ENCODE assay signal across 21 mouse cellular contexts in genomic region chr3:71103550-71103949, GRCm38 (mm10).
DNase-seq lines count a peak whose midpoint lies in the region; ATAC-seq and TF ChIP-seq lines count a peak whose summit lies in the region.
"Had no signal": no experiment of that assay in that cellular context is flagged by ENCODE, and none has a peak within 500 bp of the region (broad histone marks: within the 10 kb centered on the region; RNA-seq: fewer than 3 reads in every experiment).

No protein-coding gene starts in this region.

- no peak overlapping the region for H3K9ac ChIP-seq in hindbrain, postnatal 0 days (replicated peaks; ENCODE audit: low read length)
- no peak overlapping the region for H3K9ac ChIP-seq in hindbrain, embryonic 11.5 days (ENCODE audit: low read depth, low read length)
- H3K9ac ChIP-seq in midbrain, embryonic 13.5 days (replicated peaks) = no peak overlapping the region
- no peak overlapping the region for H3K9ac ChIP-seq in midbrain, embryonic 16.5 days (ENCODE audit: low read depth, low read length)
- H3K9ac ChIP-seq: embryonic facial prominence, embryonic 12.5 days; embryonic facial prominence, embryonic 15.5 days; forebrain, postnatal 0 days; hindbrain, embryonic 13.5 days had no signal

- DNase-seq in hindbrain, postnatal 0 days (ENCODE audit: low spot score) = peak; percentile 18
- no peak for DNase-seq in hindbrain, embryonic 11.5 days (ENCODE audit: low spot score)
- peak; percentile 24 for DNase-seq in retina, postnatal 1 day
- no peak for DNase-seq in c-Kit-positive CD71-positive TER-119-positive erythroid progenitor cells, embryonic 14.5 days (ENCODE audit: low spot score)
- DNase-seq: adrenal gland, postnatal 10 days; cerebellum, adult 2 months; cerebellum, adult 9-11 months; cerebellum, postnatal 25 days; forebrain, postnatal 0 days; gastrocnemius, adult 2 months; gastrocnemius, postnatal 14 days; heart, adult 11 months had no signal

- H3K4me2 ChIP-seq in hindbrain, postnatal 0 days (ENCODE audit: low read depth, low read length) = no peak overlapping the region
- no peak overlapping the region for H3K4me2 ChIP-seq in hindbrain, embryonic 11.5 days (replicated peaks; ENCODE audit: low read depth, low read length)
- H3K4me2 ChIP-seq in midbrain, embryonic 13.5 days (replicated peaks) = no peak overlapping the region
- H3K4me2 ChIP-seq in midbrain, embryonic 16.5 days (ENCODE audit: low read length) = no peak overlapping the region
- H3K4me2 ChIP-seq: embryonic facial prominence, embryonic 12.5 days; embryonic facial prominence, embryonic 15.5 days; heart, embryonic 11.5 days; hindbrain, embryonic 13.5 days had no signal

- H3K27me3 ChIP-seq in hindbrain, postnatal 0 days (ENCODE audit: insufficient read depth, low read length) = no peaks in the 10 kb centered on the region
- H3K27me3 ChIP-seq in hindbrain, embryonic 11.5 days (ENCODE audit: control insufficient read depth, insufficient read depth, low read length) = no peaks in the 10 kb centered on the region
- H3K27me3 ChIP-seq in midbrain, embryonic 13.5 days = no peaks in the 10 kb centered on the region
- no peaks in the 10 kb centered on the region for H3K27me3 ChIP-seq in midbrain, embryonic 16.5 days (ENCODE audit: control insufficient read depth, insufficient read depth, low read depth, low read length)
- H3K27me3 ChIP-seq: embryonic facial prominence, embryonic 12.5 days; embryonic facial prominence, embryonic 15.5 days; hindbrain, embryonic 13.5 days had no signal

- no peak overlapping the region for H3K27ac ChIP-seq in hindbrain, postnatal 0 days
- no peak overlapping the region for H3K27ac ChIP-seq in hindbrain, embryonic 11.5 days (ENCODE audit: low read depth, low read length)
- peak overlapping the region; percentile 11; the same call in 1 of the 2 replicates for H3K27ac ChIP-seq in midbrain, embryonic 13.5 days
- H3K27ac ChIP-seq in midbrain, embryonic 16.5 days (ENCODE audit: low read length) = no peak overlapping the region
- H3K27ac ChIP-seq: embryonic facial prominence, embryonic 12.5 days; embryonic facial prominence, embryonic 15.5 days; gastrocnemius, adult 2 months; hindbrain, embryonic 13.5 days had no signal

- no peaks in the 10 kb centered on the region for H3K9me3 ChIP-seq in hindbrain, postnatal 0 days (ENCODE audit: low read length)
- H3K9me3 ChIP-seq in hindbrain, embryonic 11.5 days (ENCODE audit: control insufficient read depth, low read length) = no peaks in the 10 kb centered on the region
- no peaks in the 10 kb centered on the region for H3K9me3 ChIP-seq in midbrain, embryonic 13.5 days
- H3K9me3 ChIP-seq in midbrain, embryonic 16.5 days (replicated peaks; ENCODE audit: control insufficient read depth, low read length, poor library complexity, severe bottlenecking) = no peaks in the 10 kb centered on the region
- H3K9me3 ChIP-seq: embryonic facial prominence, embryonic 12.5 days; embryonic facial prominence, embryonic 15.5 days; hindbrain, embryonic 13.5 days had no signal

- H3K36me3 ChIP-seq in hindbrain, postnatal 0 days (ENCODE audit: insufficient read depth, low read length) = no peaks in the 10 kb centered on the region
- H3K36me3 ChIP-seq in hindbrain, embryonic 11.5 days (ENCODE audit: control insufficient read depth, insufficient read depth, low read length) = no peaks in the 10 kb centered on the region
- no peaks in the 10 kb centered on the region for H3K36me3 ChIP-seq in midbrain, embryonic 13.5 days
- H3K36me3 ChIP-seq in midbrain, embryonic 16.5 days (ENCODE audit: control insufficient read depth, insufficient read depth, low read length) = no peaks in the 10 kb centered on the region
- H3K36me3 ChIP-seq: embryonic facial prominence, embryonic 12.5 days; embryonic facial prominence, embryonic 15.5 days; hindbrain, embryonic 13.5 days had no signal

- 75% methylated on average over 6 of the region's 6 CpGs for WGBS in hindbrain, postnatal 0 days
- 77% methylated on average over 6 of the region's 6 CpGs for WGBS in hindbrain, embryonic 11.5 days
- WGBS in midbrain, embryonic 13.5 days = 69% methylated on average over 6 of the region's 6 CpGs
- WGBS in midbrain, embryonic 16.5 days = 68% methylated on average over 6 of the region's 6 CpGs

- H3K4me3 ChIP-seq in hindbrain, postnatal 0 days (ENCODE audit: low read length) = no peak overlapping the region
- no peak overlapping the region for H3K4me3 ChIP-seq in hindbrain, embryonic 11.5 days (ENCODE audit: low read depth, low read length)
- no peak overlapping the region for H3K4me3 ChIP-seq in midbrain, embryonic 13.5 days (replicated peaks)
- no peak overlapping the region for H3K4me3 ChIP-seq in midbrain, embryonic 16.5 days (ENCODE audit: low read depth, low read length)
- H3K4me3 ChIP-seq: embryonic facial prominence, embryonic 12.5 days; embryonic facial prominence, embryonic 15.5 days; gastrocnemius, adult 2 months; hindbrain, embryonic 13.5 days had no signal

- no peak for TF ChIP-seq CTCF in hindbrain, postnatal 0 days (IDR thresholded peaks at IDR 0.05; ENCODE audit: low read depth)

- H3K4me1 ChIP-seq in hindbrain, postnatal 0 days (ENCODE audit: insufficient read depth, low read length) = no peaks in the 10 kb centered on the region
- H3K4me1 ChIP-seq in hindbrain, embryonic 11.5 days (replicated peaks; ENCODE audit: control insufficient read depth, insufficient read depth, low read length) = no peaks in the 10 kb centered on the region
- no peaks in the 10 kb centered on the region; the same call in 1 of the 2 replicates for H3K4me1 ChIP-seq in midbrain, embryonic 13.5 days (replicated peaks)
- H3K4me1 ChIP-seq in midbrain, embryonic 16.5 days (ENCODE audit: control insufficient read depth, insufficient read depth, low read length) = no peaks in the 10 kb centered on the region
- H3K4me1 ChIP-seq: embryonic facial prominence, embryonic 12.5 days; embryonic facial prominence, embryonic 15.5 days; hindbrain, embryonic 13.5 days had no signal

- ATAC-seq in hindbrain, postnatal 0 days = no peak
- no peak for ATAC-seq in hindbrain, embryonic 11.5 days (ENCODE audit: low FRiP score)
- ATAC-seq in midbrain, embryonic 13.5 days = peak; percentile 60; the same call in 1 of the 2 replicates
- no peak for ATAC-seq in midbrain, embryonic 16.5 days
- ATAC-seq: forebrain, embryonic 14.5 days; forebrain, postnatal 0 days; hindbrain, embryonic 16.5 days; inflammation-experienced regulatory T-cells, adult 6 months had no signal

Comparison
In these comparisons a context has a peak if more than half of its experiments do, and no peak if none do; other contexts are left out.
1. DNase-seq: peak in hindbrain, postnatal 0 days (single experiment) and retina, postnatal 1 day (single experiment); none in hindbrain, embryonic 11.5 days (single experiment) and c-Kit-positive CD71-positive TER-119-positive erythroid progenitor cells, embryonic 14.5 days (single experiment).